Mouse (Mus musculus) embryonic facial prominence, embryonic 14.5 days (tissue): ENCODE measurements at regions not wholly inside any gene's neighbourhood (a gene's known extent, or its start where the extent isn't known, plus 50 kb on each side); places are given as distances from the start of the nearest gene placed in this dataset.

Experiments
- ATAC-seq: fragments of 200-750 bp; cut with Nextera tagmentation; 2 replicates; pipeline ENCODE4 v1.8.0; 2017; ENCODE audit warnings: low read depth, moderate number of reproducible peaks, moderate TSS enrichment
- DNase-seq: peaks from one replicate; pipeline ENCODE4 v3.0.0-alpha.2; 2015; ENCODE audit warnings: low spot score
- H3K27ac ChIP-seq: fragments of 300-500 bp; sonication (generic); replicated peaks from 2 replicates; pipeline ENCODE4 v1.5.1; 2014; ENCODE audit warnings: low read depth, mild to moderate bottlenecking, low read length, moderate library complexity
- H3K27me3 ChIP-seq: fragments of 300-500 bp; sonication (generic); replicated peaks from 2 replicates; pipeline ENCODE4 v1.6.1; 2014; ENCODE audit warnings: low read length; ENCODE audit not compliant: control insufficient read depth, insufficient read depth
- H3K36me3 ChIP-seq: fragments of 300-500 bp; sonication (generic); 2 replicates; pipeline ENCODE4 v1.6.1; 2014; ENCODE audit warnings: low read length, mixed read lengths; ENCODE audit not compliant: control insufficient read depth, insufficient read depth
- H3K4me1 ChIP-seq: fragments of 300-500 bp; sonication (generic); 2 replicates; pipeline ENCODE4 v1.6.1; 2014; ENCODE audit warnings: antibody characterized with exemption, low read length; ENCODE audit not compliant: control insufficient read depth, insufficient read depth
- H3K4me2 ChIP-seq: fragments of 300-500 bp; sonication (generic); 2 replicates; pipeline ENCODE4 v1.6.1; 2014; ENCODE audit warnings: low read depth, mild to moderate bottlenecking, low read length, moderate library complexity, mixed read lengths
- H3K4me3 ChIP-seq: fragments of 300-500 bp; sonication (generic); 2 replicates; pipeline ENCODE4 v1.5.1; 2014; ENCODE audit warnings: low read depth, mild to moderate bottlenecking, low read length
- H3K9ac ChIP-seq: fragments of 300-500 bp; sonication (generic); 2 replicates; pipeline ENCODE4 v1.6.1; 2014; ENCODE audit warnings: low read depth, mild to moderate bottlenecking, low read length, moderate library complexity, mixed read lengths
- H3K9me3 ChIP-seq: fragments of 300-500 bp; sonication (generic); 2 replicates; pipeline ENCODE4 v1.6.1; 2016; ENCODE audit warnings: low read length; ENCODE audit not compliant: control insufficient read depth
- WGBS: fragments of 180-500 bp; shearing (Covaris S2); extraction: QIAGEN DNeasy Blood & Tissue Kit; methylation state at CpG from one replicate; pipeline ENCODE4 v1.1.7; 2014; 5-methylcytosine and 5-hydroxymethylcytosine counted together

GRCm38 (mm10) chr12:106277886-106278285 is 267.9 kb downstream of the Vrk1 start:
- no peaks in the 10 kb centered on the region for H3K9me3 ChIP-seq
- no peaks in the 10 kb centered on the region for H3K36me3 ChIP-seq
- H3K27me3 ChIP-seq, result no peaks in the 10 kb centered on the region
- WGBS, result 89% methylated on average over 14 of the region's 14 CpGs
- DNase-seq (no peak), ATAC-seq (no peak)
- H3K9ac ChIP-seq, result no peak overlapping the region
- no peak overlapping the region for H3K4me2 ChIP-seq
- H3K4me1 ChIP-seq, result no peaks in the 10 kb centered on the region
- no peak overlapping the region for H3K4me3 ChIP-seq
- H3K27ac ChIP-seq, result no peak overlapping the region

DNA sequence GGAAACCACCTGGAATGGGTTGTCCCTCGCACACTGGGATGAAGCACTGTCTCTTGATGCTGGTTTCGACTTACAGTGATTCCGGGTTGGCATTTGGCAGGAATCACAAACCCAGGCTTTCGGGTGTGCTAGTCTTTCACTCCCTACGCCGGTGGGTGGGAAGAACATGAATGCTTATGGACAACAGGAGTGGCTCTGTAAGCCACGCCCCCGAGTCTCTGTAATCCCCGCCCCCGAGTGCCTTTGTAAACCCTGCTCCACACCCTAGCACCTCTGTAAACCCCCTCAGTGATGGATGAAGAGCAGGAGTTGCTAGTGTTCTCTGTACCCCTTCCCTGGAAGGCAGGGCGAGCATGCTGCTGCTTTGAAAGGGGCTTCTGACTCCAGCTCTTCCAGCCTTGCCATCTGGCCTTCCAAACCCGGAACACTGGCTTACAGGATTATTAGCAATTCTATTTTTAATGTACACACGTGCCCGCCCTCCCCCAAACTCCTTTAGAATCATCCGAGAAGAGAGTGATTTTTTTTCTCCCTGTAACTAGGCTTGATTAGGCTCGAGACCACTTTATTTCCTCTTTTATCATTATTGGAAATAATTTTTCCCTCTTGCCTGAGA is 272.6 kb downstream of the Vrk1 start:
- ATAC-seq (peak; percentile 22; the same call in 1 of the 2 replicates), DNase-seq (peak; percentile 44)
- Histone ChIP-seq H3K36me3 (no peaks in the 10 kb centered on the region), H3K4me2 (no peak overlapping the region), H3K27me3 (no peaks in the 10 kb centered on the region), H3K4me3 (no peak overlapping the region), H3K4me1 (no peaks in the 10 kb centered on the region), H3K9ac (no peak overlapping the region), H3K9me3 (peaks cover 4% of the 10 kb centered on the region; the same call in 1 of the 2 replicates), H3K27ac (no peak overlapping the region)
- WGBS, result 53% methylated on average over 15 of the region's 16 CpGs

DNA sequence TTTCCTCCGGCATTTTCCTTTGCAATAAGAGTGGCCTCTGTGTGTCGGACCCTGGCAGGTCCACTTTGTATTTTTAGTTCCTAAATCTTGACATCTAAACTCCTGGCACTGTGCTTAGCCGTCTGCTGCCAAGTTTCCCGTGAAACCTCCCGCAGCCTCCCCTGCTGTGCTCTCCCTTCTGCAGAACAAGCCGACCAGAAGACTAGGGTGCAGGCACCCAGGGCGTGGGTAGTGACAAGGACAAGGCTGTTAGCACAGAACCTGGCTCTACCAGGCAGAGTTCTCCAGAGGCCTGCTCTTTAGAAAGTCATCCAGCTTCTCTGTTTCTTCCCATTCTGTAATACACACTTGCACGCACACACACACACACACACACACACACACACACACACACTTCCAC is 274.8 kb downstream of the Vrk1 start:
- WGBS, result 78% methylated on average over 8 of the region's 8 CpGs
- H3K27ac ChIP-seq, result no peak overlapping the region
- H3K4me2 ChIP-seq, result no peak overlapping the region
- no peaks in the 10 kb centered on the region for H3K36me3 ChIP-seq
- H3K9me3 ChIP-seq, result peaks cover 4% of the 10 kb centered on the region; the same call in 1 of the 2 replicates
- no peak for DNase-seq
- H3K9ac ChIP-seq, result no peak overlapping the region
- H3K27me3 ChIP-seq, result no peaks in the 10 kb centered on the region; the same call in 1 of the 2 replicates
- H3K4me3 ChIP-seq, result no peak overlapping the region
- ATAC-seq, result no peak
- no peaks in the 10 kb centered on the region for H3K4me1 ChIP-seq

- no peak overlapping the region for H3K27ac ChIP-seq
- H3K27me3 ChIP-seq, result no peaks in the 10 kb centered on the region; the same call in 1 of the 2 replicates
- no peak for DNase-seq
- no peaks in the 10 kb centered on the region; the same call in 1 of the 2 replicates for H3K9me3 ChIP-seq
- no peaks in the 10 kb centered on the region for H3K36me3 ChIP-seq
- H3K4me1 ChIP-seq, result 0 out of 2 replicates have a peak, but pooled peaks cover 4% of the 10 kb centered on the region
- 69% methylated on average over 23 of the region's 23 CpGs for WGBS
- no peak overlapping the region for H3K4me2 ChIP-seq
- no peak overlapping the region for H3K9ac ChIP-seq
- no peak for ATAC-seq
- no peak overlapping the region for H3K4me3 ChIP-seq
Observed at GRCm38 (mm10) chr12:106288791-106289515, 278.9 kb downstream of the Vrk1 start.

DNA sequence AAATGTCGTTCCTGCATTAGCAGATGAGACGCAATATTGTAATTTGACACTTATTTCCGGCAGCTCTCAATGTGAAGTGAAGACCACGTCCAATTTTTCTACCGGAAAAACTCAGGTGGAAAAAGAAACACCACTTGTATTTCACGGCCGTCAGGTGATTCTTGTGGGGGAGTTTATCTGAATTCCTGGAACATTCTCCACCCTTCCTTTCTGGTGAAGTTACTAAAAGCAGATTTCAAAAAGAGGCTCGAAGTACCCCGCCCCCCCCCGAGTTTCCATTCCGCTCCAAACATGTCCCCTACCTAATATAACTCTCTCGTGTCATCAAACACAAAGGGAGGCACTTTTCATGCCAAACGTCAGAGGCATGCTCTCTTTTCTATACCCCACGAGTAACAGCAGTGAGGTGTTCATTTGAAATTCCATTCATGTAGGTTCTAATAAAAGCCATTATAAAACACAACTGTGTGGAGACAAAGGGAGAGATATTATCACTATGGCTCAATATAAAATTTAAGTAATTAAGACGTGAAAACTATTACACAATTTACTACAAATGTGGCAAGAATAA is 281.5 kb downstream of the Vrk1 start:
- WGBS, result 48% methylated on average over 15 of the region's 15 CpGs
- no peaks in the 10 kb centered on the region for H3K36me3 ChIP-seq
- H3K27me3 ChIP-seq, result no peaks in the 10 kb centered on the region; the same call in 1 of the 2 replicates
- no peak overlapping the region for H3K27ac ChIP-seq
- H3K4me1 ChIP-seq, result peaks cover 4% of the 10 kb centered on the region; the same call in 1 of the 2 replicates
- H3K4me3 ChIP-seq, result no peak overlapping the region
- H3K9me3 ChIP-seq, result no peaks in the 10 kb centered on the region
- H3K9ac ChIP-seq, result no peak overlapping the region
- H3K4me2 ChIP-seq, result no peak overlapping the region
- no peak for DNase-seq
- ATAC-seq, result no peak

- 65% methylated on average over 5 of the region's 5 CpGs for WGBS
- no peaks in the 10 kb centered on the region for H3K36me3 ChIP-seq
- no peak overlapping the region for H3K4me3 ChIP-seq
- no peak for DNase-seq
- H3K9me3 ChIP-seq, result no peaks in the 10 kb centered on the region
- peaks cover 4% of the 10 kb centered on the region; the same call in 1 of the 2 replicates for H3K4me1 ChIP-seq
- H3K27ac ChIP-seq, result no peak overlapping the region
- H3K4me2 ChIP-seq, result no peak overlapping the region
- no peak overlapping the region for H3K9ac ChIP-seq
- ATAC-seq, result no peak
- no peaks in the 10 kb centered on the region; the same call in 1 of the 2 replicates for H3K27me3 ChIP-seq
Observed at GRCm38 (mm10) chr12:106293117-106293516, 283.1 kb downstream of the Vrk1 start.

- Histone ChIP-seq H3K4me1 (peaks cover 4% of the 10 kb centered on the region; the same call in 1 of the 2 replicates), H3K36me3 (no peaks in the 10 kb centered on the region), H3K27ac (no peak overlapping the region), H3K4me3 (no peak overlapping the region), H3K4me2 (no peak overlapping the region), H3K9ac (no peak overlapping the region), H3K27me3 (no peaks in the 10 kb centered on the region), H3K9me3 (no peaks in the 10 kb centered on the region)
- WGBS, result 36% methylated on average over 7 of the region's 7 CpGs
- DNase-seq (peak; percentile 45), ATAC-seq (no peak)
Observed at GRCm38 (mm10) chr12:106295596-106295995, 285.6 kb downstream of the Vrk1 start.

- H3K9me3 ChIP-seq, result no peaks in the 10 kb centered on the region
- ATAC-seq, result no peak
- no peak for DNase-seq
- no peak overlapping the region for H3K4me3 ChIP-seq
- H3K4me1 ChIP-seq, result no peaks in the 10 kb centered on the region
- no peak overlapping the region for H3K4me2 ChIP-seq
- no peak overlapping the region for H3K27ac ChIP-seq
- H3K27me3 ChIP-seq, result no peaks in the 10 kb centered on the region
- no peak overlapping the region for H3K9ac ChIP-seq
- WGBS, result 58% methylated on average over 8 of the region's 8 CpGs
- H3K36me3 ChIP-seq, result no peaks in the 10 kb centered on the region
Observed at GRCm38 (mm10) chr12:106302617-106303016, 292.6 kb downstream of the Vrk1 start.
